Mouse (Mus musculus) WW6 (cell line): ENCODE results near the gene Agps.

Experiments used
- DNase-seq: peaks from one replicate; pipeline ENCODE4 v3.0.0-alpha.2; 2013; ENCODE audit warnings: low read depth, low spot score

The Agps gene

GRCm38 (mm10) chr2:75828931-75829610, 2.9 kb upstream of the Agps start:
- DNase-seq = no peak

GRCm38 (mm10) chr2:75830233-75830632, 1.7 kb upstream of the Agps start:
- no peak for DNase-seq

GRCm38 (mm10) chr2:75832781-75833180, 804 bp downstream of the Agps start:
- no peak for DNase-seq

GRCm38 (mm10) chr2:75834492-75834891, 2.5 kb downstream of the Agps start:
- DNase-seq = no peak

- DNase-seq = no peak
These were observed 10.3 kb downstream of the Agps start for GRCm38 (mm10) chr2:75842302-75842701.

GRCm38 (mm10) chr2:75847708-75848107, 15.7 kb downstream of the Agps start:
- DNase-seq = no peak

- no peak for DNase-seq
These were observed 20.5 kb downstream of the Agps start for GRCm38 (mm10) chr2:75852483-75852882.

GRCm38 (mm10) chr2:75854136-75854535, 22.2 kb downstream of the Agps start:
- DNase-seq = no peak

GRCm38 (mm10) chr2:75861115-75861514, 29.1 kb downstream of the Agps start:
- DNase-seq = peak; percentile 49

- DNase-seq = peak; percentile 53
These were observed 37.6 kb downstream of the Agps start for GRCm38 (mm10) chr2:75869604-75870003.

GRCm38 (mm10) chr2:75874008-75874559, 42.1 kb downstream of the Agps start:
- DNase-seq = peak; percentile 43

GRCm38 (mm10) chr2:75879791-75880190, 47.8 kb downstream of the Agps start:
- no peak for DNase-seq

- no peak for DNase-seq
These were observed 51.6 kb downstream of the Agps start for GRCm38 (mm10) chr2:75883543-75883942.

- no peak for DNase-seq
These were observed 60.0 kb downstream of the Agps start for GRCm38 (mm10) chr2:75891981-75892380.

GRCm38 (mm10) chr2:75895711-75896110, 63.7 kb downstream of the Agps start:
- DNase-seq = no peak

- DNase-seq = peak; percentile 13
These were observed 68.3 kb downstream of the Agps start for GRCm38 (mm10) chr2:75900281-75900680.

GRCm38 (mm10) chr2:75901869-75902268, 69.9 kb downstream of the Agps start:
- no peak for DNase-seq

- DNase-seq = no peak
These were observed 75.2 kb downstream of the Agps start for GRCm38 (mm10) chr2:75907142-75907541.

GRCm38 (mm10) chr2:75915040-75915439, 83.1 kb downstream of the Agps start:
- DNase-seq = no peak

- DNase-seq = no peak
These were observed 91.9 kb downstream of the Agps start for GRCm38 (mm10) chr2:75923807-75924340.

GRCm38 (mm10) chr2:75926061-75926460, 94.1 kb downstream of the Agps start:
- no peak for DNase-seq

GRCm38 (mm10) chr2:75928011-75928410, 96.0 kb downstream of the Agps start:
- no peak for DNase-seq

- no peak for DNase-seq
These were observed 97.2 kb downstream of the Agps start for GRCm38 (mm10) chr2:75929141-75929540.
